Mouse (Mus musculus) forebrain, embryonic 14.5 days (tissue): ENCODE results near the gene Esr2. TPM values are rescaled to one million over a fixed set of nuclear protein-coding genes. Genes with fewer than 3 reads are reported as not detected.
"Not testable (repeated sequence)": the region's sequence is repeated elsewhere in the genome, so short reads cannot be mapped to it uniquely, and the experiment has no call there.

ENCODE experiments used
- ATAC-seq: fragments of 200-750 bp; cut with Nextera tagmentation; 2 replicates; pipeline ENCODE4 v1.8.0; 2017; ENCODE audit warnings: mild to moderate bottlenecking, moderate library complexity
- DNase-seq: peaks from one replicate; pipeline ENCODE4 v3.0.0-alpha.2; 2015; ENCODE audit warnings: low spot score
- H3K27ac ChIP-seq: fragments of 300-500 bp; sonication (generic); 2 replicates; pipeline ENCODE4 v1.5.1; 2014; ENCODE audit warnings: low read depth, mild to moderate bottlenecking, control low read depth, low read length, moderate library complexity
- H3K27me3 ChIP-seq: fragments of 300-500 bp; sonication (generic); replicated peaks from 2 replicates; pipeline ENCODE4 v1.6.1; 2014; ENCODE audit warnings: low read length, control low read depth, mixed read lengths; ENCODE audit not compliant: control insufficient read depth, insufficient read depth
- H3K36me3 ChIP-seq: fragments of 300-500 bp; sonication (generic); 2 replicates; pipeline ENCODE4 v1.6.1; 2014; ENCODE audit warnings: low read length, control low read depth; ENCODE audit not compliant: control insufficient read depth, insufficient read depth
- H3K4me1 ChIP-seq: fragments of 300-500 bp; sonication (generic); 2 replicates; pipeline ENCODE4 v1.6.1; 2014; ENCODE audit warnings: antibody characterized with exemption, low read length, control low read depth; ENCODE audit not compliant: control insufficient read depth, insufficient read depth
- H3K4me2 ChIP-seq: fragments of 300-500 bp; sonication (generic); 2 replicates; pipeline ENCODE4 v1.6.1; 2014; ENCODE audit warnings: mild to moderate bottlenecking, control low read depth, low read length
- H3K4me3 ChIP-seq: fragments of 300-500 bp; sonication (generic); 2 replicates; pipeline ENCODE4 v1.5.1; 2014; ENCODE audit warnings: low read depth, low read length, control low read depth
- H3K9ac ChIP-seq: fragments of 300-500 bp; sonication (generic); 2 replicates; pipeline ENCODE4 v1.6.1; 2014; ENCODE audit warnings: mild to moderate bottlenecking, low read length, control low read depth, moderate library complexity
- H3K9me3 ChIP-seq: fragments of 300-500 bp; sonication (generic); replicated peaks from 2 replicates; pipeline ENCODE4 v1.6.1; 2016; ENCODE audit warnings: low read length, control low read depth, mixed read lengths; ENCODE audit not compliant: control insufficient read depth
- WGBS: fragments of 180-500 bp; shearing (Covaris S2); extraction: QIAGEN DNeasy Blood & Tissue Kit; methylation state at CpG from one replicate; pipeline ENCODE4 v1.1.7; 2014; 5-methylcytosine and 5-hydroxymethylcytosine counted together
- polyA plus RNA-seq: library from polyadenylated mRNA; unstranded; fragments of >200 nt; fragmentation: Nextera tagmentation; extraction: Ambion mirVana; gene quantifications from 2 replicates; pipeline ENCODE4 v1.2.1, GENCODE M21; 2014

Gene Esr2
- polyA plus RNA-seq, result 0.05 and 0.11 TPM in 2 replicates

GRCm38 (mm10) chr12:76177000-76177863 lies at the start of gene Esr2:
Esr2 (minus strand) TSS chr12:76177259.
- DNase-seq (peak; percentile 60), ATAC-seq (peak; percentile 72)
- Histone ChIP-seq H3K4me3 (peak within 1 kb of the TSS; percentile 41), H3K9ac (peak within 1 kb of the TSS; percentile 53), H3K4me1 (0 out of 2 replicates have a peak, but pooled peaks cover 4% of the 10 kb centered on the region), H3K36me3 (no peaks in the 10 kb centered on the region), H3K9me3 (no peaks in the 10 kb centered on the region), H3K27me3 (peaks cover 3% of the 10 kb centered on the region; the same call in 1 of the 2 replicates), H3K27ac (no peak within 1 kb of the TSS), H3K4me2 (peak within 1 kb of the TSS; percentile 99)
- under 1% methylated on average over 39 of the region's 39 CpGs for WGBS

- 71% methylated on average over 3 of the region's 8 CpGs for WGBS
- H3K9me3 ChIP-seq, ATAC-seq, H3K27ac ChIP-seq, H3K4me2 ChIP-seq, H3K9ac ChIP-seq, H3K4me1 ChIP-seq, H3K36me3 ChIP-seq, H3K27me3 ChIP-seq, DNase-seq, H3K4me3 ChIP-seq: not testable (repeated sequence)
Observed at GRCm38 (mm10) chr12:76222104-76222503, 45.0 kb upstream of the Esr2 start.

GRCm38 (mm10) chr12:76216716-76217115 lies 39.7 kb upstream of the Esr2 start:
- 79% methylated on average over 11 of the region's 11 CpGs for WGBS

GRCm38 (mm10) chr12:76215121-76215520 lies 38.1 kb upstream of the Esr2 start:
- DNase-seq (no peak), ATAC-seq (no peak)
- Histone ChIP-seq H3K4me1 (no peaks in the 10 kb centered on the region), H3K9ac (no peak overlapping the region), H3K27ac (no peak overlapping the region), H3K9me3 (no peaks in the 10 kb centered on the region), H3K36me3 (no peaks in the 10 kb centered on the region), H3K27me3 (no peaks in the 10 kb centered on the region), H3K4me3 (no peak overlapping the region), H3K4me2 (no peak overlapping the region)
- WGBS, result 24% methylated on average over 5 of the region's 5 CpGs

More at GRCm38 (mm10) chr12:76216716-76217115, 39.7 kb upstream of the Esr2 start:
- no peak for ATAC-seq
- Histone ChIP-seq H3K4me1 (no peaks in the 10 kb centered on the region), H3K9ac (no peak overlapping the region), H3K36me3 (no peaks in the 10 kb centered on the region), H3K27me3 (no peaks in the 10 kb centered on the region), H3K4me2 (no peak overlapping the region), H3K9me3 (no peaks in the 10 kb centered on the region), H3K4me3 (no peak overlapping the region), H3K27ac (no peak overlapping the region)
- no peak for DNase-seq

GRCm38 (mm10) chr12:76209429-76209974 lies 32.4 kb upstream of the Esr2 start:
- no peak overlapping the region for H3K27ac ChIP-seq
- DNase-seq (no peak), ATAC-seq (no peak)
- H3K9me3 ChIP-seq, result no peaks in the 10 kb centered on the region
- no peak overlapping the region for H3K9ac ChIP-seq
- H3K27me3 ChIP-seq, result no peaks in the 10 kb centered on the region
- no peaks in the 10 kb centered on the region for H3K36me3 ChIP-seq
- no peaks in the 10 kb centered on the region for H3K4me1 ChIP-seq
- 93% methylated on average over 5 of the region's 5 CpGs for WGBS
- H3K4me3 ChIP-seq, result no peak overlapping the region
- no peak overlapping the region for H3K4me2 ChIP-seq

GRCm38 (mm10) chr12:76200326-76200725 lies 23.3 kb upstream of the Esr2 start:
- H3K4me2 ChIP-seq, result no peak overlapping the region
- H3K4me1 ChIP-seq, result peaks cover 6% of the 10 kb centered on the region; the same call in 1 of the 2 replicates
- H3K4me3 ChIP-seq, result no peak overlapping the region
- 68% methylated on average over 4 of the region's 4 CpGs for WGBS
- DNase-seq (no peak), ATAC-seq (no peak)
- no peak overlapping the region for H3K27ac ChIP-seq
- H3K9ac ChIP-seq, result no peak overlapping the region
- no peaks in the 10 kb centered on the region for H3K9me3 ChIP-seq
- no peaks in the 10 kb centered on the region for H3K36me3 ChIP-seq
- H3K27me3 ChIP-seq, result no peaks in the 10 kb centered on the region; the same call in 1 of the 2 replicates

- Histone ChIP-seq H3K4me2 (peak overlapping the region; percentile 86), H3K9me3 (no peaks in the 10 kb centered on the region), H3K4me3 (0 out of 2 replicates have a peak overlapping the region, but pooled peaks have one; percentile 6), H3K27me3 (no peaks in the 10 kb centered on the region; the same call in 1 of the 2 replicates), H3K36me3 (no peaks in the 10 kb centered on the region), H3K27ac (no peak overlapping the region), H3K9ac (peak overlapping the region; percentile 54), H3K4me1 (peaks cover 6% of the 10 kb centered on the region; the same call in 1 of the 2 replicates)
- DNase-seq (no peak), ATAC-seq (peak; percentile 65)
- 42% methylated on average over 8 of the region's 8 CpGs for WGBS
Observed at GRCm38 (mm10) chr12:76197071-76197470, 20.0 kb upstream of the Esr2 start.

GRCm38 (mm10) chr12:76196709-76197054 lies 19.6 kb upstream of the Esr2 start:
- Histone ChIP-seq H3K9ac (peak overlapping the region; percentile 54), H3K4me1 (peaks cover 6% of the 10 kb centered on the region; the same call in 1 of the 2 replicates), H3K4me2 (peak overlapping the region; percentile 86), H3K4me3 (peak overlapping the region; percentile 6; the same call in 1 of the 2 replicates), H3K9me3 (no peaks in the 10 kb centered on the region), H3K36me3 (no peaks in the 10 kb centered on the region), H3K27me3 (no peaks in the 10 kb centered on the region; the same call in 1 of the 2 replicates), H3K27ac (no peak overlapping the region)
- DNase-seq (peak; percentile 92), ATAC-seq (peak; percentile 84)
- WGBS, result 6% methylated on average over 6 of the region's 6 CpGs
